Mouse (Mus musculus): ENCODE data around the gene Stxbp1.

GRCm38 (mm10) chr2:32740916-32741272, 106.2 kb downstream of the Stxbp1 start, which contains the start of gene 6330409D20Rik:
- TF ChIP-seq POLR2A (IDR thresholded peaks at IDR 0.05; ENCODE audit: insufficient read depth, low read depth, low read length) (no peak), CTCF (IDR thresholded peaks at IDR 0.05; ENCODE audit: insufficient read depth, low read depth, low read length) (no peak)
